In genomic region chr14:34103855-34104254, GRCm38 (mm10) we compare ENCODE assay signal across 34 mouse cellular contexts. TPM values are rescaled to one million over a fixed set of nuclear protein-coding genes. Genes with fewer than 3 reads are reported as not detected.
DNase-seq lines count a peak whose midpoint lies in the region; ATAC-seq and TF ChIP-seq lines count a peak whose summit lies in the region.
"Had no signal": no experiment of that assay in that cellular context is flagged by ENCODE, and none has a peak within 500 bp of the region (broad histone marks: within the 10 kb centered on the region; RNA-seq: fewer than 3 reads in every experiment).

No protein-coding gene starts in this region.

- DNase-seq in forebrain, embryonic 11.5 days (ENCODE audit: low spot score) = peak; percentile 2
- DNase-seq in forebrain, embryonic 10.5 days (ENCODE audit: extremely low spot score, low spot score) = no peak
- no peak for DNase-seq in heart, postnatal 14 days
- DNase-seq in lung, postnatal 14 days = no peak
- DNase-seq in layer of hippocampus, postnatal 36 days = no peak
- DNase-seq: adrenal gland, adult 2 months; adrenal gland, postnatal 14 days; B cell, adult 2 months; cerebellum, adult 11-12 months; cerebellum, adult 8-10 months; cerebellum, postnatal 10 days; cerebellum, postnatal 36 days; embryo, embryonic 11 days; gastrocnemius, postnatal 25 days; kidney, adult 18-20 months had no signal

- no peak for TF ChIP-seq CTCF in embryonic fibroblast, embryonic 13.5 days (IDR thresholded peaks at IDR 0.05; ENCODE audit: borderline replicate concordance, insufficient read depth, low read length)

- no peaks in the 10 kb centered on the region for H3K9me3 ChIP-seq in forebrain, embryonic 11.5 days (ENCODE audit: control insufficient read depth, low read length)
- no peaks in the 10 kb centered on the region for H3K9me3 ChIP-seq in forebrain, embryonic 10.5 days
- no peaks in the 10 kb centered on the region for H3K9me3 ChIP-seq in heart, embryonic 15.5 days (replicated peaks)
- H3K9me3 ChIP-seq in lung, embryonic 16.5 days (ENCODE audit: control insufficient read depth, low read length) = no peaks in the 10 kb centered on the region
- H3K9me3 ChIP-seq: embryonic facial prominence, embryonic 10.5 days; embryonic facial prominence, embryonic 13.5 days; forebrain, embryonic 12.5 days; forebrain, embryonic 15.5 days; G1E; heart, embryonic 12.5 days; hindbrain, embryonic 12.5 days; hindbrain, embryonic 15.5 days; intestine, embryonic 15.5 days had no signal

- 90% methylated on average over 3 of the region's 3 CpGs for WGBS in forebrain, embryonic 11.5 days
- 89% methylated on average over 3 of the region's 3 CpGs for WGBS in forebrain, embryonic 10.5 days
- 40% methylated on average over 3 of the region's 3 CpGs for WGBS in heart, embryonic 15.5 days
- 40% methylated on average over 3 of the region's 3 CpGs for WGBS in lung, embryonic 16.5 days

- H3K4me2 ChIP-seq in forebrain, embryonic 11.5 days (ENCODE audit: low read depth, low read length, severe bottlenecking) = no peak overlapping the region
- no peak overlapping the region for H3K4me2 ChIP-seq in heart, embryonic 15.5 days
- H3K4me2 ChIP-seq in lung, embryonic 16.5 days (ENCODE audit: low read depth, low read length) = no peak overlapping the region
- H3K4me2 ChIP-seq: embryonic facial prominence, embryonic 13.5 days; forebrain, embryonic 12.5 days; forebrain, embryonic 15.5 days; heart, embryonic 12.5 days; hindbrain, embryonic 12.5 days; hindbrain, embryonic 15.5 days; intestine, embryonic 15.5 days had no signal

- H3K27ac ChIP-seq in forebrain, embryonic 11.5 days (ENCODE audit: low read depth, low read length) = no peak overlapping the region
- H3K27ac ChIP-seq in forebrain, embryonic 10.5 days = no peak overlapping the region
- H3K27ac ChIP-seq in heart, embryonic 15.5 days = no peak overlapping the region
- no peak overlapping the region for H3K27ac ChIP-seq in lung, embryonic 16.5 days (ENCODE audit: low read length)
- H3K27ac ChIP-seq in embryonic fibroblast, embryonic 13.5 days (ENCODE audit: insufficient read depth, low read length) = peak overlapping the region; percentile 62; the same call in 1 of the 2 replicates
- H3K27ac ChIP-seq: embryonic facial prominence, embryonic 10.5 days; embryonic facial prominence, embryonic 13.5 days; forebrain, embryonic 12.5 days; forebrain, embryonic 15.5 days; hindbrain, embryonic 12.5 days; hindbrain, embryonic 15.5 days; intestine, embryonic 15.5 days had no signal

- H3K36me3 ChIP-seq in forebrain, embryonic 11.5 days (ENCODE audit: control insufficient read depth, insufficient read depth, low read length) = no peaks in the 10 kb centered on the region
- no peaks in the 10 kb centered on the region for H3K36me3 ChIP-seq in forebrain, embryonic 10.5 days (replicated peaks)
- H3K36me3 ChIP-seq in heart, embryonic 15.5 days = no peaks in the 10 kb centered on the region
- H3K36me3 ChIP-seq in lung, embryonic 16.5 days (ENCODE audit: control insufficient read depth, insufficient read depth, low read length) = no peaks in the 10 kb centered on the region
- H3K36me3 ChIP-seq: embryonic facial prominence, embryonic 10.5 days; embryonic facial prominence, embryonic 13.5 days; forebrain, embryonic 12.5 days; forebrain, embryonic 15.5 days; G1E; heart, embryonic 12.5 days; hindbrain, embryonic 12.5 days; hindbrain, embryonic 15.5 days; intestine, embryonic 15.5 days had no signal

- intact Hi-C loops in heart, postnatal 14 days (cut with DNase I) = loop anchor here (5.0 kb wide), 1 partner anchor 147 kb away; no protein-coding TSS in a partner anchor

- no peak for ATAC-seq in forebrain, embryonic 11.5 days (replicated peaks; ENCODE audit: low FRiP score)
- 0 out of 2 replicates have a peak, but pooled peaks have one; percentile 10 for ATAC-seq in heart, embryonic 15.5 days (replicated peaks; ENCODE audit: insufficient number of reproducible peaks, insufficient read depth, low FRiP score, low read depth)
- peak; percentile 26; the same call in 1 of the 2 replicates for ATAC-seq in lung, embryonic 16.5 days (ENCODE audit: low read depth)
- ATAC-seq: forebrain, embryonic 15.5 days; intestine, embryonic 15.5 days had no signal

- no peak overlapping the region for H3K9ac ChIP-seq in forebrain, embryonic 11.5 days (ENCODE audit: low read length)
- no peak overlapping the region for H3K9ac ChIP-seq in heart, embryonic 15.5 days
- H3K9ac ChIP-seq in lung, embryonic 16.5 days (ENCODE audit: low read length) = no peak overlapping the region
- H3K9ac ChIP-seq: embryonic facial prominence, embryonic 13.5 days; forebrain, embryonic 12.5 days; forebrain, embryonic 15.5 days; heart, embryonic 12.5 days; hindbrain, embryonic 12.5 days; hindbrain, embryonic 15.5 days; intestine, embryonic 15.5 days had no signal

- H3K4me3 ChIP-seq in forebrain, embryonic 11.5 days (ENCODE audit: low read depth, low read length) = no peak overlapping the region
- no peak overlapping the region for H3K4me3 ChIP-seq in forebrain, embryonic 10.5 days
- H3K4me3 ChIP-seq in heart, embryonic 15.5 days = no peak overlapping the region
- no peak overlapping the region for H3K4me3 ChIP-seq in lung, embryonic 16.5 days (ENCODE audit: low read length)
- H3K4me3 ChIP-seq in embryonic fibroblast, embryonic 13.5 days (ENCODE audit: insufficient read depth, low read length) = no peak overlapping the region
- H3K4me3 ChIP-seq: embryonic facial prominence, embryonic 10.5 days; embryonic facial prominence, embryonic 13.5 days; forebrain, embryonic 12.5 days; forebrain, embryonic 15.5 days; heart, embryonic 12.5 days; hindbrain, embryonic 12.5 days; hindbrain, embryonic 15.5 days; intestine, embryonic 15.5 days had no signal

- TF ChIP-seq POLR2A in embryonic fibroblast, embryonic 13.5 days (IDR thresholded peaks at IDR 0.05; ENCODE audit: low read depth, low read length) = no peak

- no peaks in the 10 kb centered on the region for H3K27me3 ChIP-seq in forebrain, embryonic 11.5 days (ENCODE audit: control insufficient read depth, insufficient read depth, low read length)
- H3K27me3 ChIP-seq in forebrain, embryonic 10.5 days (ENCODE audit: poor library complexity, severe bottlenecking) = no peaks in the 10 kb centered on the region
- H3K27me3 ChIP-seq in heart, embryonic 15.5 days = no peaks in the 10 kb centered on the region
- no peaks in the 10 kb centered on the region for H3K27me3 ChIP-seq in lung, embryonic 16.5 days (ENCODE audit: control insufficient read depth, insufficient read depth, low read depth, low read length)
- H3K27me3 ChIP-seq: CH12.LX; embryonic facial prominence, embryonic 13.5 days; forebrain, embryonic 12.5 days; forebrain, embryonic 15.5 days; heart, embryonic 12.5 days; hindbrain, embryonic 12.5 days; hindbrain, embryonic 15.5 days; intestine, embryonic 15.5 days had no signal

- no peaks in the 10 kb centered on the region for H3K4me1 ChIP-seq in forebrain, embryonic 11.5 days (replicated peaks; ENCODE audit: control insufficient read depth, insufficient read depth, low read length)
- H3K4me1 ChIP-seq in forebrain, embryonic 10.5 days = no peaks in the 10 kb centered on the region
- H3K4me1 ChIP-seq in heart, embryonic 15.5 days (replicated peaks) = peaks cover 17% of the 10 kb centered on the region
- H3K4me1 ChIP-seq in lung, embryonic 16.5 days (replicated peaks; ENCODE audit: control insufficient read depth, insufficient read depth, low read length) = peaks cover 5% of the 10 kb centered on the region; the same call in 1 of the 2 replicates
- H3K4me1 ChIP-seq in embryonic fibroblast, embryonic 13.5 days (ENCODE audit: control insufficient read depth, insufficient read depth, low read length) = peaks cover 15% of the 10 kb centered on the region
- H3K4me1 ChIP-seq: embryonic facial prominence, embryonic 10.5 days; forebrain, embryonic 12.5 days; forebrain, embryonic 15.5 days; hindbrain, embryonic 12.5 days; hindbrain, embryonic 15.5 days; intestine, embryonic 15.5 days had no signal

RNA-seq across cellular contexts. Expression of gene A630023A22Rik, which starts 1.3 kb away (rescaled TPM):
- polyA plus RNA-seq in forebrain, embryonic 11.5 days (2014; fragmentation: Nextera tagmentation; extraction: Ambion mirVana) = not detected in 2 replicates
- not detected in 2 replicates for polyA plus RNA-seq in forebrain, embryonic 10.5 days (2016; fragmentation: Nextera tagmentation; extraction: Ambion mirVana)
- polyA plus RNA-seq in heart, embryonic 15.5 days (2015; fragmentation: Nextera tagmentation; extraction: Ambion mirVana) = not detected in 2 replicates
- total RNA-seq in heart, postnatal 14 days (2021) = not detected
- 0.19 TPM in 1 of 2 replicates, not detected in the other for polyA plus RNA-seq in lung, embryonic 16.5 days (2015; fragmentation: Nextera tagmentation; extraction: Ambion mirVana)
- 1.6 and 2.8 TPM in 2 replicates for polyA plus RNA-seq in embryonic fibroblast, embryonic 13.5 days (2011; ENCODE audit: insufficient read length, low read depth, missing spikeins)
- total RNA-seq in layer of hippocampus, postnatal 36 days (2021) = not detected
- total RNA-seq: adrenal gland, adult 2 months; adrenal gland, postnatal 14 days; adrenal gland, postnatal 4 days; CH12.LX; gastrocnemius, adult 8-10 months; gastrocnemius, postnatal 25 days; heart, adult 8-10 months; heart, postnatal 25 days; hematopoietic stem cell, adult 5-6 weeks had no signal
- polyA plus RNA-seq: adrenal gland, adult 2 months; cortical plate, adult 2 months; embryonic facial prominence, embryonic 10.5 days; embryonic facial prominence, embryonic 13.5 days; forebrain, embryonic 12.5 days; forebrain, embryonic 15.5 days; G1E; heart, embryonic 12.5 days; hindbrain, embryonic 12.5 days; hindbrain, embryonic 15.5 days had no signal

RNA-seq across cellular contexts. Expression of gene Anxa8, which starts 18.1 kb away (rescaled TPM):
- 0.88 and 1.2 TPM in 2 replicates for polyA plus RNA-seq in forebrain, embryonic 11.5 days (2014; fragmentation: Nextera tagmentation; extraction: Ambion mirVana)
- 0.64 and 1.0 TPM in 2 replicates for polyA plus RNA-seq in forebrain, embryonic 10.5 days (2016; fragmentation: Nextera tagmentation; extraction: Ambion mirVana)
- 2.0 and 5.3 TPM in 2 replicates for polyA plus RNA-seq in heart, embryonic 15.5 days (2015; fragmentation: Nextera tagmentation; extraction: Ambion mirVana)
- total RNA-seq in heart, postnatal 14 days (2021) = 1 to 10 TPM; 4.3 to 5.2 TPM
- 10.1 and 15.0 TPM in 2 replicates for polyA plus RNA-seq in lung, embryonic 16.5 days (2015; fragmentation: Nextera tagmentation; extraction: Ambion mirVana)
- polyA plus RNA-seq in embryonic fibroblast, embryonic 13.5 days (2011; ENCODE audit: insufficient read length, low read depth, missing spikeins) = 28.1 and 42.9 TPM in 2 replicates
- total RNA-seq in layer of hippocampus, postnatal 36 days (2021) = under 1 TPM in 1 of 2 experiments, not detected in 1; 0.20 TPM
- total RNA-seq: G1E; hematopoietic stem cell, adult 5-6 weeks had no signal
- polyA plus RNA-seq: forebrain, embryonic 15.5 days; G1E had no signal

RNA-seq across cellular contexts. Expression of gene Npy4r, which starts 48.4 kb away (rescaled TPM):
- polyA plus RNA-seq in forebrain, embryonic 11.5 days (2014; fragmentation: Nextera tagmentation; extraction: Ambion mirVana) = not detected in 2 replicates
- not detected in 2 replicates for polyA plus RNA-seq in forebrain, embryonic 10.5 days (2016; fragmentation: Nextera tagmentation; extraction: Ambion mirVana)
- polyA plus RNA-seq in heart, embryonic 15.5 days (2015; fragmentation: Nextera tagmentation; extraction: Ambion mirVana) = 0.13 and 0.15 TPM in 2 replicates
- under 1 TPM; 0.07 to 0.24 TPM for total RNA-seq in heart, postnatal 14 days (2021)
- 0.05 and 0.20 TPM in 2 replicates for polyA plus RNA-seq in lung, embryonic 16.5 days (2015; fragmentation: Nextera tagmentation; extraction: Ambion mirVana)
- not detected in 2 replicates for polyA plus RNA-seq in embryonic fibroblast, embryonic 13.5 days (2011; ENCODE audit: insufficient read length, low read depth, missing spikeins)
- total RNA-seq in layer of hippocampus, postnatal 36 days (2021) = not detected
- total RNA-seq: hematopoietic stem cell, adult 5-6 weeks had no signal
- polyA plus RNA-seq: cortical plate, adult 2 months; embryonic facial prominence, embryonic 10.5 days; forebrain, embryonic 12.5 days; G1E had no signal

RNA-seq across cellular contexts. Expression of gene Antxrl, which starts 51.3 kb away (rescaled TPM):
- not detected in 2 replicates for polyA plus RNA-seq in forebrain, embryonic 11.5 days (2014; fragmentation: Nextera tagmentation; extraction: Ambion mirVana)
- polyA plus RNA-seq in forebrain, embryonic 10.5 days (2016; fragmentation: Nextera tagmentation; extraction: Ambion mirVana) = not detected in 2 replicates
- not detected in 2 replicates for polyA plus RNA-seq in heart, embryonic 15.5 days (2015; fragmentation: Nextera tagmentation; extraction: Ambion mirVana)
- total RNA-seq in heart, postnatal 14 days (2021) = not detected
- polyA plus RNA-seq in lung, embryonic 16.5 days (2015; fragmentation: Nextera tagmentation; extraction: Ambion mirVana) = not detected in 2 replicates
- polyA plus RNA-seq in embryonic fibroblast, embryonic 13.5 days (2011; ENCODE audit: insufficient read length, low read depth, missing spikeins) = not detected in 2 replicates
- not detected for total RNA-seq in layer of hippocampus, postnatal 36 days (2021)
- total RNA-seq: adrenal gland, adult 2 months; adrenal gland, postnatal 14 days; adrenal gland, postnatal 4 days; CH12.LX; gastrocnemius, adult 8-10 months; gastrocnemius, postnatal 25 days; heart, adult 8-10 months; heart, postnatal 25 days; hematopoietic stem cell, adult 5-6 weeks had no signal
- polyA plus RNA-seq: adrenal gland, adult 2 months; cortical plate, adult 2 months; embryonic facial prominence, embryonic 10.5 days; embryonic facial prominence, embryonic 13.5 days; forebrain, embryonic 12.5 days; forebrain, embryonic 15.5 days; G1E; heart, embryonic 12.5 days; hindbrain, embryonic 12.5 days; hindbrain, embryonic 15.5 days; intestine, embryonic 15.5 days had no signal
